28 mouse cellular contexts compared by ENCODE assay signal in genomic region chr10:96236777-96237373, GRCm38 (mm10).
A peak's percentile ranks its signal among the peaks of the same experiment; 100 is the strongest.
DNase-seq lines count a peak whose midpoint lies in the region; ATAC-seq and TF ChIP-seq lines count a peak whose summit lies in the region.
"Had no signal": no experiment of that assay in that cellular context is flagged by ENCODE, and none has a peak within 500 bp of the region (broad histone marks: within the 10 kb centered on the region; RNA-seq: fewer than 3 reads in every experiment).

No protein-coding gene starts in this region.

- ATAC-seq in kidney, embryonic 14.5 days (ENCODE audit: low FRiP score, low TSS enrichment): no peak
- ATAC-seq in forebrain, embryonic 13.5 days: no peak
- ATAC-seq: CD4-positive, CD25-positive, alpha-beta regulatory T cell, adult 4 months; forebrain, embryonic 16.5 days; hindbrain, embryonic 16.5 days; intestine, embryonic 15.5 days had no signal

- no peak overlapping the region for H3K9ac ChIP-seq in CH12.LX (ENCODE audit: insufficient read depth, low read depth)
- H3K9ac ChIP-seq in kidney, embryonic 14.5 days (ENCODE audit: low read depth, low read length): no peak overlapping the region
- H3K9ac ChIP-seq in forebrain, embryonic 13.5 days: no peak overlapping the region
- H3K9ac ChIP-seq: forebrain, embryonic 12.5 days; heart, embryonic 12.5 days; heart, embryonic 15.5 days; hindbrain, embryonic 13.5 days; intestine, embryonic 15.5 days had no signal

- peak; percentile 73 for TF ChIP-seq EP300 in CH12.LX (IDR thresholded peaks at IDR 0.05; ENCODE audit: low read length)

- H3K79me2 ChIP-seq in CH12.LX (replicated peaks; ENCODE audit: control insufficient read depth, extremely low read depth, insufficient read depth, poor library complexity, severe bottlenecking): no peaks in the 10 kb centered on the region

- no peak overlapping the region for H3K27ac ChIP-seq in CH12.LX (ENCODE audit: insufficient read depth, low read depth)
- H3K27ac ChIP-seq in embryonic fibroblast, embryonic 13.5 days (ENCODE audit: insufficient read depth, low read length): peak overlapping the region; percentile 81
- H3K27ac ChIP-seq in kidney, embryonic 14.5 days (ENCODE audit: low read depth, low read length): no peak overlapping the region
- H3K27ac ChIP-seq in forebrain, embryonic 13.5 days: no peak overlapping the region
- H3K27ac ChIP-seq: forebrain, embryonic 12.5 days; gastrocnemius, adult 2 months; heart, embryonic 15.5 days; hindbrain, embryonic 10.5 days; hindbrain, embryonic 13.5 days; intestine, embryonic 15.5 days had no signal

- no peaks in the 10 kb centered on the region for H3K9me3 ChIP-seq in CH12.LX (replicated peaks; ENCODE audit: low read length)
- 0 out of 2 replicates have a peak, but pooled peaks cover 3% of the 10 kb centered on the region for H3K9me3 ChIP-seq in kidney, embryonic 14.5 days (ENCODE audit: control insufficient read depth, low read length)
- no peaks in the 10 kb centered on the region for H3K9me3 ChIP-seq in forebrain, embryonic 13.5 days (replicated peaks)
- H3K9me3 ChIP-seq: forebrain, embryonic 12.5 days; hindbrain, embryonic 13.5 days; intestine, embryonic 15.5 days had no signal

- H3K27me3 ChIP-seq in CH12.LX (replicated peaks): no peaks in the 10 kb centered on the region
- no peaks in the 10 kb centered on the region for H3K27me3 ChIP-seq in kidney, embryonic 14.5 days (ENCODE audit: control insufficient read depth, insufficient read depth, low read length)
- H3K27me3 ChIP-seq in forebrain, embryonic 13.5 days: no peaks in the 10 kb centered on the region
- H3K27me3 ChIP-seq: forebrain, embryonic 12.5 days; heart, embryonic 12.5 days; heart, embryonic 15.5 days; hindbrain, embryonic 13.5 days; intestine, embryonic 15.5 days had no signal

- dilution Hi-C loops in CH12.LX (cut with MboI; ENCODE audit: extremely low pct_ligation_motif_present, extremely low pct_unique_long_range_greater_than_20kb, low sequenced_read_pairs): no loop called here

- in situ Hi-C loops in CH12.LX (cut with MboI; ENCODE audit: low pct_ligation_motif_present, low pct_unique_long_range_greater_than_20kb, low sequenced_read_pairs): no loop called here

- H3K4me3 ChIP-seq in CH12.LX (replicated peaks in 1 of 3; ENCODE audit: low read depth in 2 of 3, low read length in 2 of 3, poor library complexity in 1 of 3): no peak overlapping the region
- H3K4me3 ChIP-seq in embryonic fibroblast, embryonic 13.5 days (ENCODE audit: insufficient read depth, low read length): no peak overlapping the region
- H3K4me3 ChIP-seq in kidney, embryonic 14.5 days (ENCODE audit: low read length): no peak overlapping the region
- H3K4me3 ChIP-seq in forebrain, embryonic 13.5 days: no peak overlapping the region
- H3K4me3 ChIP-seq: forebrain, embryonic 12.5 days; gastrocnemius, adult 2 months; heart, embryonic 12.5 days; heart, embryonic 15.5 days; hindbrain, embryonic 10.5 days; hindbrain, embryonic 13.5 days; intestine, embryonic 15.5 days had no signal

- no peak for TF ChIP-seq CTCF in CH12.LX (conservative IDR thresholded peaks at IDR 0.05 in 1 of 2, IDR thresholded peaks at IDR 0.05 in 1 of 2; ENCODE audit: low read depth in 2 of 2, low read length in 2 of 2)
- TF ChIP-seq CTCF in embryonic fibroblast, embryonic 13.5 days (IDR thresholded peaks at IDR 0.05; ENCODE audit: borderline replicate concordance, insufficient read depth, low read length): no peak

- no peaks in the 10 kb centered on the region for H3K36me3 ChIP-seq in CH12.LX (replicated peaks in 1 of 2; ENCODE audit: control insufficient read depth in 1 of 2, insufficient read depth in 1 of 2, low read length in 1 of 2)
- H3K36me3 ChIP-seq in kidney, embryonic 14.5 days (ENCODE audit: control insufficient read depth, insufficient read depth, low read length): no peaks in the 10 kb centered on the region
- H3K36me3 ChIP-seq in forebrain, embryonic 13.5 days (ENCODE audit: poor library complexity, severe bottlenecking): no peaks in the 10 kb centered on the region
- H3K36me3 ChIP-seq: forebrain, embryonic 12.5 days; heart, embryonic 12.5 days; heart, embryonic 15.5 days; hindbrain, embryonic 10.5 days; hindbrain, embryonic 13.5 days; intestine, embryonic 15.5 days had no signal

- H3K4me2 ChIP-seq in CH12.LX (ENCODE audit: insufficient read depth, low read depth, poor library complexity, severe bottlenecking): no peak overlapping the region
- no peak overlapping the region for H3K4me2 ChIP-seq in kidney, embryonic 14.5 days (replicated peaks; ENCODE audit: low read depth, low read length)
- no peak overlapping the region for H3K4me2 ChIP-seq in forebrain, embryonic 13.5 days
- H3K4me2 ChIP-seq: forebrain, embryonic 12.5 days; heart, embryonic 12.5 days; heart, embryonic 15.5 days; hindbrain, embryonic 13.5 days; intestine, embryonic 15.5 days had no signal

- H3K4me1 ChIP-seq in CH12.LX (ENCODE audit: control insufficient read depth in 1 of 2, insufficient read depth in 2 of 2): peaks cover 9 to 24% of the 10 kb centered on the region in 2 experiments
- peaks cover 4% of the 10 kb centered on the region; the same call in 1 of the 2 replicates for H3K4me1 ChIP-seq in embryonic fibroblast, embryonic 13.5 days (ENCODE audit: control insufficient read depth, insufficient read depth, low read length)
- H3K4me1 ChIP-seq in kidney, embryonic 14.5 days (ENCODE audit: control insufficient read depth, insufficient read depth, low read length): no peaks in the 10 kb centered on the region
- no peaks in the 10 kb centered on the region for H3K4me1 ChIP-seq in forebrain, embryonic 13.5 days
- H3K4me1 ChIP-seq: forebrain, embryonic 12.5 days; intestine, embryonic 15.5 days had no signal

- 96% methylated on average over 6 of the region's 6 CpGs for WGBS in kidney, embryonic 14.5 days
- 90% methylated on average over 6 of the region's 6 CpGs for WGBS in forebrain, embryonic 13.5 days

- no peak for TF ChIP-seq POLR2A in CH12.LX (IDR thresholded peaks at IDR 0.05; ENCODE audit: low read depth, low read length)
- no peak for TF ChIP-seq POLR2A in embryonic fibroblast, embryonic 13.5 days (IDR thresholded peaks at IDR 0.05; ENCODE audit: low read depth, low read length)

- DNase-seq in 3T3-L1 (ENCODE audit: low read depth, low spot score) (peak; percentile 89), CH12.LX (ENCODE audit: extremely low read depth) (no peak)
- DNase-seq in kidney, postnatal 36 days: no peak
- no peak for DNase-seq in adrenal gland, postnatal 4 days (ENCODE audit: low spot score in 2 of 2)
- DNase-seq: adrenal gland, adult 2 months; adrenal gland, postnatal 14 days; B cell, adult 2 months; cerebellum, adult 11-12 months; cerebellum, adult 8-10 months; cerebellum, postnatal 10 days; cerebellum, postnatal 36 days; gastrocnemius, adult 2 months; gastrocnemius, postnatal 14 days; heart, postnatal 10 days; heart, postnatal 36 days; kidney, adult 11 months had no signal

- TF ChIP-seq RAD21 in CH12.LX (IDR thresholded peaks at IDR 0.05; ENCODE audit: low read depth, low read length): no peak

TF ChIP-seq in CH12.LX, 34 proteins besides CTCF, POLR2A, EP300 and RAD21:
- TF ChIP-seq TCF12 (IDR thresholded peaks at IDR 0.05; ENCODE audit: low read depth, low read length) (no peak), POLR2AphosphoS2 (IDR thresholded peaks at IDR 0.05; ENCODE audit: low read depth, low read length) (no peak), MEF2A (IDR thresholded peaks at IDR 0.05; ENCODE audit: borderline replicate concordance, low read depth, low read length) (0 out of 2 replicates have a peak, but pooled peaks have one; percentile 35), ZNF384 (IDR thresholded peaks at IDR 0.05; ENCODE audit: low read depth, low read length) (peak; percentile 48; the same call in 1 of the 2 replicates), IRF4 (IDR thresholded peaks at IDR 0.05; ENCODE audit: low read depth, low read length) (peak; percentile 74), JUN (IDR thresholded peaks at IDR 0.05; ENCODE audit: insufficient read depth, low read depth, low read length) (peak; percentile 27; the same call in 1 of the 2 replicates), MAZ (IDR thresholded peaks at IDR 0.05; ENCODE audit: low read depth, low read length) (no peak), UBTF (IDR thresholded peaks at IDR 0.05; ENCODE audit: low read depth, low read length) (no peak), MXI1 (IDR thresholded peaks at IDR 0.05; ENCODE audit: low read depth, low read length) (no peak), MAX (IDR thresholded peaks at IDR 0.05; ENCODE audit: low read length) (no peak), BHLHE40 (IDR thresholded peaks at IDR 0.05; ENCODE audit: low read depth, low read length) (peak; percentile 46; the same call in 1 of the 2 replicates), SMC3 (IDR thresholded peaks at IDR 0.05; ENCODE audit: low read depth, low read length) (no peak), ELF1 (IDR thresholded peaks at IDR 0.05; ENCODE audit: low read depth, low read length) (no peak), RCOR1 (conservative IDR thresholded peaks at IDR 0.05; ENCODE audit: low read depth, low read length) (0 out of 2 replicates have a peak, but pooled peaks have one; percentile 25), ZKSCAN1 (IDR thresholded peaks at IDR 0.05; ENCODE audit: borderline replicate concordance, low read depth, low read length) (no peak)
